Mouse (Mus musculus) hindbrain, embryonic 14.5 days (tissue): Measurements from ENCODE around the gene Paip2b. TPM values are rescaled to one million over a fixed set of nuclear protein-coding genes. Genes with fewer than 3 reads are reported as not detected.
"Not testable (repeated sequence)": the region's sequence is repeated elsewhere in the genome, so short reads cannot be mapped to it uniquely, and the experiment has no call there.

Experiments
- ATAC-seq: fragments of 200-750 bp; cut with Nextera tagmentation; 2 replicates; pipeline ENCODE4 v1.8.0; 2017; ENCODE audit warnings: moderate number of reproducible peaks, mild to moderate bottlenecking, moderate TSS enrichment, moderate library complexity; ENCODE audit not compliant: low FRiP score
- DNase-seq: peaks from one replicate; pipeline ENCODE4 v3.0.0-alpha.2; 2015; ENCODE audit warnings: low spot score
- H3K27ac ChIP-seq: fragments of 300-500 bp; sonication (generic); 2 replicates; pipeline ENCODE4 v1.5.1; 2014; ENCODE audit warnings: mild to moderate bottlenecking, moderate library complexity
- H3K27me3 ChIP-seq: fragments of 300-500 bp; sonication (generic); 2 replicates; pipeline ENCODE4 v1.6.1; 2014; ENCODE audit warnings: mild to moderate bottlenecking, low read length, mixed read lengths; ENCODE audit not compliant: control insufficient read depth, insufficient read depth
- H3K36me3 ChIP-seq: fragments of 300-500 bp; sonication (generic); replicated peaks from 2 replicates; pipeline ENCODE4 v1.6.1; 2014; ENCODE audit not compliant: control insufficient read depth, insufficient read depth
- H3K4me1 ChIP-seq: fragments of 300-500 bp; sonication (generic); replicated peaks from 2 replicates; pipeline ENCODE4 v1.6.1; 2014; ENCODE audit warnings: antibody characterized with exemption, low read length, mixed read lengths; ENCODE audit not compliant: control insufficient read depth, insufficient read depth
- H3K4me2 ChIP-seq: fragments of 300-500 bp; sonication (generic); replicated peaks from 2 replicates; pipeline ENCODE4 v1.6.1; 2014; ENCODE audit warnings: mild to moderate bottlenecking, moderate library complexity
- H3K4me3 ChIP-seq: fragments of 300-500 bp; sonication (generic); replicated peaks from 2 replicates; pipeline ENCODE4 v1.5.1; 2014; ENCODE audit warnings: mild to moderate bottlenecking, low read length
- H3K9ac ChIP-seq: fragments of 300-500 bp; sonication (generic); 2 replicates; pipeline ENCODE4 v1.6.1; 2014
- H3K9me3 ChIP-seq: fragments of 300-500 bp; sonication (generic); 2 replicates; pipeline ENCODE4 v1.6.1; 2016; ENCODE audit warnings: low read length; ENCODE audit not compliant: control insufficient read depth
- WGBS: fragments of 180-500 bp; shearing (Covaris S2); extraction: QIAGEN DNeasy Blood & Tissue Kit; methylation state at CpG from one replicate; pipeline ENCODE4 v1.1.7; 2014; 5-methylcytosine and 5-hydroxymethylcytosine counted together
- polyA plus RNA-seq: library from polyadenylated mRNA; unstranded; fragments of >200 nt; fragmentation: Nextera tagmentation; extraction: Ambion mirVana; gene quantifications from 2 replicates; pipeline ENCODE4 v1.2.1, GENCODE M21; 2014

The Paip2b gene
- polyA plus RNA-seq, 1 experiment from 2014 or later: 28.3 TPM

- H3K4me3 ChIP-seq: no peak overlapping the region
- peaks cover 11% of the 10 kb centered on the region for H3K36me3 ChIP-seq
- H3K9ac ChIP-seq: no peak overlapping the region
- no peak overlapping the region for H3K27ac ChIP-seq
- no peaks in the 10 kb centered on the region; the same call in 1 of the 2 replicates for H3K4me1 ChIP-seq
- 0 out of 2 replicates have a peak, but pooled peaks cover 6% of the 10 kb centered on the region for H3K9me3 ChIP-seq
- DNase-seq: no peak
- H3K27me3 ChIP-seq: no peaks in the 10 kb centered on the region
- no peak overlapping the region for H3K4me2 ChIP-seq
- WGBS: 95% methylated on average over 1 of the region's 1 CpGs
- ATAC-seq: no peak
Observed at GRCm38 (mm10) chr6:83818996-83819395, 12.5 kb downstream of the Paip2b start.

DNA sequence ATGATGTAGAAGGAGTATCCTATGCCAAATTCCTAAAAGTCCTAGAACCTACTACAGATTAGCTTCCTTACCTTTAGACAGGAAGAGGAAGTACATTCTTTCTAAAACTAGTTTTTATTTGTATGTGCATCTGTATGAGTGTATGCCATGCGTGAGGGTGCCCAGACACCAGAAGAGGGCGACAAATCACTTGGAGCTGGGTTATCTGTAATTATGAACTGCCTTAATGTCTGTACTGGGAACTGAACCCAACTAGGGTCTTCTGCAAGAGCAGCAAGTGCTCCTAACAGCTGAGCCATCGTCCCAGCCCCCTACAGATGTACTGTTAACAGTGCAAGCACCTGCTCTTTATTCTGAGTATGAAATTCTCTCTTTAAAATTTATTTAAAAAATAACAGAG, 15.7 kb downstream of the Paip2b start:
- Histone ChIP-seq H3K4me1 (no peaks in the 10 kb centered on the region), H3K9me3 (0 out of 2 replicates have a peak, but pooled peaks cover 6% of the 10 kb centered on the region), H3K36me3 (peaks cover 22% of the 10 kb centered on the region), H3K4me3 (no peak overlapping the region), H3K9ac (no peak overlapping the region), H3K4me2 (no peak overlapping the region), H3K27me3 (no peaks in the 10 kb centered on the region), H3K27ac (no peak overlapping the region)
- WGBS: 97% methylated on average over 3 of the region's 3 CpGs
- ATAC-seq (no peak), DNase-seq (no peak)

- no peak overlapping the region for H3K4me3 ChIP-seq
- H3K9ac ChIP-seq: no peak overlapping the region
- 87% methylated on average over 3 of the region's 3 CpGs for WGBS
- DNase-seq: no peak
- H3K27ac ChIP-seq: no peak overlapping the region
- H3K4me1 ChIP-seq: no peaks in the 10 kb centered on the region
- no peak overlapping the region for H3K4me2 ChIP-seq
- ATAC-seq: no peak
- H3K9me3 ChIP-seq: no peaks in the 10 kb centered on the region
- no peaks in the 10 kb centered on the region for H3K27me3 ChIP-seq
- peaks cover 63% of the 10 kb centered on the region for H3K36me3 ChIP-seq
Observed at GRCm38 (mm10) chr6:83802846-83803245, 28.7 kb downstream of the Paip2b start.

DNA sequence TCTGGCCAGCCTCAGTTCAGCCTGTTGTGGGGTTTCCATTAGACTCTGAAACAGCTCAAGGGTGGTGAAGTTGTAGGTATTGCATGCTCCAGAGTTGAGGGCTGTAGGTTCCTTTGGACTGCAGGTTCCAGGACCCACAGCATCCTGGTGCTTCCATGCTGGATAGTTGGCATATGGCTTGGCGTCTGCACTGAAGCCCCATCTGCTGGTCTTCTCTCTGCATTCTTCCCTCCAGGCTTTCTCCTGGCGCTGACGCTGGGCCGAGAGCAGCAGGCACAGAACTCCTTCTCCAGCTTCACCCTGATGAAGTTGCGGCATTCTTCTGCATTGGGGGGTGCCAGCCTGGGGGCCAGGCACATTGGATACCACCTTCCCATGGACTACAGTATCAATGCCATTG, 29.5 kb downstream of the Paip2b start:
- Histone ChIP-seq H3K27me3 (no peaks in the 10 kb centered on the region), H3K9me3 (no peaks in the 10 kb centered on the region), H3K4me3 (no peak overlapping the region), H3K4me1 (0 out of 2 replicates have a peak, but pooled peaks cover 1% of the 10 kb centered on the region), H3K4me2 (no peak overlapping the region), H3K9ac (no peak overlapping the region), H3K36me3 (peaks cover 59% of the 10 kb centered on the region), H3K27ac (no peak overlapping the region)
- 93% methylated on average over 5 of the region's 5 CpGs for WGBS
- ATAC-seq: no peak
- no peak for DNase-seq

DNA sequence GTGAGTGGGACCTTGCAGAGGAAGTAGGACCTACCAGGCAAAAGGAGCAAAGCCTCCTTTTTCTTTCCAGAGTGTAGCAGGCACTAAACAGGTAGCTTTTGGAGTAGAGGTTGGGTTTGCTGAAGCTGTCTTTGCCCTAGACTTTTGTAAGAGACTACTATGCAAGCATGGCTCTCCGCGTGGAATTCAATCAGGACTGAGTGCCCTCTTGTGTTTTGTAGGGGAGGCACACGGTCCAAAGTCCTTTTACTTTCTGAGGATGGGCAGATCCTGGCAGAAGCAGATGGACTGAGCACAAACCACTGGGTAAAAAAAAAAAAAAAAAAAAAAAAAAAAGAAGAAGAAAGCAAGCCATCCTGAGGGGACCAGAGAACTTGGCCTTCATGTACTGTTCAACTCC, 34.9 kb downstream of the Paip2b start:
- Histone ChIP-seq H3K9me3 (no peaks in the 10 kb centered on the region), H3K27me3 (no peaks in the 10 kb centered on the region), H3K27ac (no peak overlapping the region), H3K4me2 (no peak overlapping the region), H3K4me1 (peaks cover 15% of the 10 kb centered on the region), H3K36me3 (peaks cover 34% of the 10 kb centered on the region), H3K9ac (no peak overlapping the region), H3K4me3 (no peak overlapping the region)
- 60% methylated on average over 3 of the region's 3 CpGs for WGBS
- ATAC-seq (no peak), DNase-seq (no peak)

- H3K9ac ChIP-seq: peak overlapping the region; percentile 92
- H3K4me2 ChIP-seq: peak overlapping the region; percentile 82
- H3K36me3 ChIP-seq: peaks cover 23% of the 10 kb centered on the region
- no peak; the same call in 1 of the 2 replicates for ATAC-seq
- DNase-seq: peak; percentile 56
- no peaks in the 10 kb centered on the region for H3K9me3 ChIP-seq
- peak overlapping the region; percentile 80 for H3K4me3 ChIP-seq
- WGBS: 12% methylated on average over 13 of the region's 13 CpGs
- no peaks in the 10 kb centered on the region for H3K27me3 ChIP-seq
- H3K27ac ChIP-seq: peak overlapping the region; percentile 97
- H3K4me1 ChIP-seq: peaks cover 15% of the 10 kb centered on the region
Observed at GRCm38 (mm10) chr6:83795492-83795900, 36.0 kb downstream of the Paip2b start.

DNA sequence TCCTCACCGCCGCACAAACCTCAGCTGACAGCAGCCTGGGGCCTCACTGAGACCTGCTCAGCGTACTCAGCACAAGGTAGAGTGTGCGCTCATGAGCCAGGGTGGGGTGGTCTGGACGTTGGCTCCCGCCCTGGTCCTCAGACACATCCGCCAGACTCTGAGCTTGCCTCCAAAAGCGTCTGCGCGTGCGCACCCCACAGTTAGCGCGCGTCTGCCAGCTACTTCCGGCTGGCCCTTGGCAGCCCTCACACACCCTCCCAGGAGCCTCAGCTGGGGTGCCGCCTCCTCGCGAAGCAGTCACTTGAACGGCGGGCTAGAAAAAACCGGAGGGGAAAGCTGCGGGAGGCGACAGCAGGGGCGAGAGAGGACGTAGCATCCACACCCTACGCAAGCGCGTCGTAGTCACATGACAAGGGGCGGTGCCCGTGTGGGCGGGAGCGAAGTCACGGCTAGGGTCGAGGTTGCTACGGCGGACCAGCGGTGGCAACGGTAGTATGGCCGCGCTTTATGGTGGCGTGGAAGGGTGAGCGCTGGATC, 36.7 kb downstream of the Paip2b start, which contains the start of gene Nagk:
Gene Nagk (plus strand): TSS at position 223 of the 537 bp plus-strand sequence.
- ATAC-seq: peak; percentile 96
- under 1% methylated on average over 43 of the region's 43 CpGs for WGBS

GRCm38 (mm10) chr6:83791251-83791890, 40.2 kb downstream of the Paip2b start:
- no peak overlapping the region for H3K9ac ChIP-seq
- no peak overlapping the region for H3K27ac ChIP-seq
- no peaks in the 10 kb centered on the region for H3K9me3 ChIP-seq
- no peak overlapping the region for H3K4me2 ChIP-seq
- ATAC-seq (no peak), DNase-seq (no peak)
- 73% methylated on average over 4 of the region's 4 CpGs for WGBS
- H3K36me3 ChIP-seq: no peaks in the 10 kb centered on the region
- peaks cover 8% of the 10 kb centered on the region for H3K4me1 ChIP-seq
- no peak overlapping the region for H3K4me3 ChIP-seq
- H3K27me3 ChIP-seq: no peaks in the 10 kb centered on the region

More for the DNA sequence above, 36.7 kb downstream of the Paip2b start, which contains the start of gene Nagk:
- Histone ChIP-seq H3K27ac (peak within 1 kb of the TSS; percentile 97), H3K4me2 (peak within 1 kb of the TSS; percentile 82), H3K36me3 (peaks cover 17% of the 10 kb centered on the region), H3K9me3 (no peaks in the 10 kb centered on the region), H3K4me1 (peaks cover 15% of the 10 kb centered on the region), H3K9ac (peak within 1 kb of the TSS; percentile 92), H3K27me3 (no peaks in the 10 kb centered on the region), H3K4me3 (peak within 1 kb of the TSS; percentile 80)
- peak; percentile 94 for DNase-seq

DNA sequence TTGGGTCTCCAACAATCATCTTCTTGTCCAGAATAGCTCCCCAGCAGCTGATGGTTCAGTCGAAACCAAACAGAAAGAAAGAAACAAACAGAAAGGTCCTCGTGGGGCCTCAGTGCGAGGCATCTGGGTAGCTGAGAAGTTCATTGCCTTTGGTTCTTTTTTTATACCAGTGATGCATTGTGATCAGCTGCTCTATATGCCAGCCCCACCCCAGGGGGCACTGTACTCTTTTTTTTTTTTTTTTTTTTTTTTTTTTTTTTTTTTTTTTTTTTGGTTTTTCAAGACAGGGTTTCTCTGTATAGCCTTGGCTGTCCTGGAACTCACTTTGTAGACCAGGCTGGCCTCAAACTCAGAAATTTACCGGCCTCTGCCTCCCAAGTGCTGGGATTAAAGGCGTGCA, 41.0 kb downstream of the Paip2b start:
- H3K9me3 ChIP-seq, H3K9ac ChIP-seq, H3K4me1 ChIP-seq, H3K36me3 ChIP-seq, H3K27ac ChIP-seq, H3K4me3 ChIP-seq, ATAC-seq, H3K27me3 ChIP-seq, DNase-seq, H3K4me2 ChIP-seq: not testable (repeated sequence)
- 76% methylated on average over 5 of the region's 5 CpGs for WGBS
